Comparison of ENCODE assay signal across 8 mouse cellular contexts in genomic region chr4:46601258-46601843, GRCm38 (mm10). TPM values are rescaled to one million over a fixed set of nuclear protein-coding genes. Genes with fewer than 3 reads are reported as not detected.
A peak's percentile ranks its signal among the peaks of the same experiment; 100 is the strongest.
DNase-seq lines count a peak whose midpoint lies in the region; ATAC-seq and TF ChIP-seq lines count a peak whose summit lies in the region.

No protein-coding gene starts in this region.

- DNase-seq in spleen, adult 2 months (ENCODE audit: low read depth in 1 of 2, low spot score in 2 of 2): peak in 1 of 2 experiments; percentile 25
- DNase-seq in spleen, adult 12 weeks (ENCODE audit: low spot score): no peak
- DNase-seq in stomach, postnatal 0 days (ENCODE audit: low spot score): peak; percentile 68

- H3K9ac ChIP-seq in embryonic facial prominence, embryonic 15.5 days: peak overlapping the region; percentile 2; the same call in 1 of the 2 replicates
- H3K9ac ChIP-seq in intestine, postnatal 0 days (ENCODE audit: low read depth, low read length): peak overlapping the region; percentile 60
- peak overlapping the region; percentile 69 for H3K9ac ChIP-seq in stomach, postnatal 0 days (ENCODE audit: low read length)

- no peak for ATAC-seq in erythroblast, adult 5-6 weeks (replicated peaks; ENCODE audit: low FRiP score, poor library complexity, severe bottlenecking)
- no peak for ATAC-seq in embryonic facial prominence, embryonic 15.5 days (ENCODE audit: insufficient number of reproducible peaks, low FRiP score, low TSS enrichment, low read depth)
- ATAC-seq in intestine, postnatal 0 days: peak; percentile 20
- peak; percentile 34 for ATAC-seq in stomach, postnatal 0 days (ENCODE audit: low FRiP score, low TSS enrichment)

- TF ChIP-seq EP300 in stomach, postnatal 0 days (optimal IDR thresholded peaks at IDR 0.05): no peak

- H3K4me3 ChIP-seq in erythroblast, embryonic 14.5 days (replicated peaks): peak overlapping the region; percentile 39
- H3K4me3 ChIP-seq in spleen, adult 2 months (ENCODE audit: extremely low read depth, insufficient read depth, insufficient read length): peak overlapping the region; percentile 98
- peak overlapping the region; percentile 59 for H3K4me3 ChIP-seq in embryonic facial prominence, embryonic 15.5 days (replicated peaks)
- peak overlapping the region; percentile 66 for H3K4me3 ChIP-seq in intestine, postnatal 0 days (ENCODE audit: low read depth, low read length)
- H3K4me3 ChIP-seq in megakaryocyte, embryonic 14.5 days (replicated peaks): peak overlapping the region; percentile 94
- peak overlapping the region; percentile 56 for H3K4me3 ChIP-seq in stomach, postnatal 0 days (ENCODE audit: low read depth, low read length)

- peaks cover 57% of the 10 kb centered on the region for H3K27me3 ChIP-seq in erythroblast, embryonic 14.5 days (ENCODE audit: control insufficient read depth)
- H3K27me3 ChIP-seq in spleen, adult 2 months (ENCODE audit: control insufficient read depth, insufficient read depth, low read length): peaks cover 2% of the 10 kb centered on the region; the same call in 1 of the 2 replicates
- H3K27me3 ChIP-seq in embryonic facial prominence, embryonic 15.5 days: peaks cover 22% of the 10 kb centered on the region
- H3K27me3 ChIP-seq in intestine, postnatal 0 days (replicated peaks; ENCODE audit: control insufficient read depth, insufficient read depth, low read length): no peaks in the 10 kb centered on the region
- peaks cover 19% of the 10 kb centered on the region for H3K27me3 ChIP-seq in megakaryocyte, embryonic 14.5 days (replicated peaks)
- H3K27me3 ChIP-seq in stomach, postnatal 0 days (ENCODE audit: control insufficient read depth, insufficient read depth, low read length): no peaks in the 10 kb centered on the region; the same call in 1 of the 2 replicates

- no peak for TF ChIP-seq POLR2A in spleen, adult 2 months (IDR thresholded peaks at IDR 0.05; ENCODE audit: low read depth, low read length)

- peaks cover 3% of the 10 kb centered on the region; the same call in 1 of the 2 replicates for H3K9me3 ChIP-seq in erythroblast, embryonic 14.5 days (ENCODE audit: control insufficient read depth, low read length)
- H3K9me3 ChIP-seq in embryonic facial prominence, embryonic 15.5 days (replicated peaks): no peaks in the 10 kb centered on the region
- H3K9me3 ChIP-seq in intestine, postnatal 0 days (ENCODE audit: control insufficient read depth): no peaks in the 10 kb centered on the region
- H3K9me3 ChIP-seq in megakaryocyte, embryonic 14.5 days: no peaks in the 10 kb centered on the region
- H3K9me3 ChIP-seq in stomach, postnatal 0 days (ENCODE audit: control insufficient read depth, low read length): no peaks in the 10 kb centered on the region

- TF ChIP-seq CTCF in spleen, adult 2 months (IDR thresholded peaks at IDR 0.05; ENCODE audit: extremely low read depth, insufficient read depth, insufficient read length, insufficient replicate concordance): no peak
- TF ChIP-seq CTCF in intestine, postnatal 0 days (IDR thresholded peaks at IDR 0.05; ENCODE audit: low read depth): no peak
- TF ChIP-seq CTCF in stomach, postnatal 0 days (IDR thresholded peaks at IDR 0.05; ENCODE audit: low read depth): no peak

- WGBS in spleen, adult 2 months: under 1% methylated on average over 52 of the region's 52 CpGs
- WGBS in embryonic facial prominence, embryonic 15.5 days: under 1% methylated on average over 47 of the region's 52 CpGs
- under 1% methylated on average over 50 of the region's 52 CpGs for WGBS in intestine, postnatal 0 days
- 1% methylated on average over 41 of the region's 52 CpGs for WGBS in stomach, postnatal 0 days

- peaks cover 12% of the 10 kb centered on the region for H3K4me1 ChIP-seq in erythroblast, embryonic 14.5 days (ENCODE audit: control insufficient read depth)
- peaks cover 20% of the 10 kb centered on the region; the same call in 1 of the 2 replicates for H3K4me1 ChIP-seq in spleen, adult 2 months (ENCODE audit: control insufficient read depth, insufficient read depth, insufficient read length)
- H3K4me1 ChIP-seq in embryonic facial prominence, embryonic 15.5 days: peaks cover 17% of the 10 kb centered on the region; the same call in 1 of the 2 replicates
- H3K4me1 ChIP-seq in intestine, postnatal 0 days (replicated peaks; ENCODE audit: control insufficient read depth, insufficient read depth, low read length): 0 out of 2 replicates have a peak, but pooled peaks cover 3% of the 10 kb centered on the region
- peaks cover 64% of the 10 kb centered on the region for H3K4me1 ChIP-seq in megakaryocyte, embryonic 14.5 days
- no peaks in the 10 kb centered on the region for H3K4me1 ChIP-seq in stomach, postnatal 0 days (replicated peaks; ENCODE audit: control insufficient read depth, insufficient read depth)

- H3K36me3 ChIP-seq in erythroblast, embryonic 14.5 days (ENCODE audit: control insufficient read depth): no peaks in the 10 kb centered on the region
- H3K36me3 ChIP-seq in spleen, adult 2 months (ENCODE audit: control insufficient read depth, insufficient read depth, low read length): no peaks in the 10 kb centered on the region
- H3K36me3 ChIP-seq in embryonic facial prominence, embryonic 15.5 days: no peaks in the 10 kb centered on the region
- H3K36me3 ChIP-seq in intestine, postnatal 0 days (ENCODE audit: control insufficient read depth, insufficient read depth): peaks cover 9% of the 10 kb centered on the region; the same call in 1 of the 2 replicates
- peaks cover 25% of the 10 kb centered on the region for H3K36me3 ChIP-seq in megakaryocyte, embryonic 14.5 days (replicated peaks; ENCODE audit: low read length)
- H3K36me3 ChIP-seq in stomach, postnatal 0 days (ENCODE audit: control insufficient read depth, insufficient read depth, low read length): no peaks in the 10 kb centered on the region

- peak overlapping the region; percentile 70 for H3K27ac ChIP-seq in spleen, adult 2 months (ENCODE audit: insufficient read depth, low read length)
- H3K27ac ChIP-seq in embryonic facial prominence, embryonic 15.5 days (replicated peaks): no peak overlapping the region
- peak overlapping the region; percentile 93 for H3K27ac ChIP-seq in intestine, postnatal 0 days (ENCODE audit: low read depth, low read length)
- peak overlapping the region; percentile 77 for H3K27ac ChIP-seq in stomach, postnatal 0 days (replicated peaks)

- peak overlapping the region; percentile 86 for H3K4me2 ChIP-seq in embryonic facial prominence, embryonic 15.5 days (replicated peaks)
- H3K4me2 ChIP-seq in intestine, postnatal 0 days (replicated peaks; ENCODE audit: low read depth): peak overlapping the region; percentile 89
- peak overlapping the region; percentile 88 for H3K4me2 ChIP-seq in stomach, postnatal 0 days (replicated peaks; ENCODE audit: low read depth)

RNA-seq across cellular contexts. Expression of gene Coro2a, which starts 0.7 kb away (rescaled TPM):
- 0.12 and 0.21 TPM in 2 replicates for polyA plus RNA-seq in erythroblast, embryonic 14.5 days (2012)
- total RNA-seq in erythroblast, adult 5-6 weeks (2015; ENCODE audit: low replicate concordance): 6.7 and 18.6 TPM in 2 replicates
- total RNA-seq in erythroblast, adult 5-6 weeks (2017; ENCODE audit: low replicate concordance): 4.3 and 5.6 TPM in 2 replicates
- polyA plus RNA-seq in spleen, adult 2 months (2012; rRNA removed): 36.0 and 51.3 TPM in 2 replicates
- polyA plus RNA-seq in embryonic facial prominence, embryonic 15.5 days (2015; fragmentation: Nextera tagmentation; extraction: Ambion mirVana): 4.9 and 6.8 TPM in 2 replicates
- 53.0 and 59.7 TPM in 2 replicates for polyA plus RNA-seq in intestine, postnatal 0 days (2015; fragmentation: Nextera tagmentation; extraction: Ambion mirVana)
- 29.8 and 31.3 TPM in 2 replicates for polyA plus RNA-seq in megakaryocyte, embryonic 14.5 days (2012; ENCODE audit: insufficient read depth, low replicate concordance)
- polyA plus RNA-seq in stomach, postnatal 0 days (2015; fragmentation: Nextera tagmentation; extraction: Ambion mirVana): 16.7 and 17.2 TPM in 2 replicates

RNA-seq across cellular contexts. Expression of gene Tbc1d2, which starts 48.7 kb away (rescaled TPM):
- polyA plus RNA-seq in erythroblast, embryonic 14.5 days (2012): 0.03 TPM in 1 of 2 replicates, not detected in the other
- total RNA-seq in erythroblast, adult 5-6 weeks (2015; ENCODE audit: low replicate concordance): 0.84 and 1.5 TPM in 2 replicates
- total RNA-seq in erythroblast, adult 5-6 weeks (2017; ENCODE audit: low replicate concordance): 3.2 and 3.9 TPM in 2 replicates
- 1.0 and 1.6 TPM in 2 replicates for polyA plus RNA-seq in spleen, adult 2 months (2012; rRNA removed)
- polyA plus RNA-seq in embryonic facial prominence, embryonic 15.5 days (2015; fragmentation: Nextera tagmentation; extraction: Ambion mirVana): 2.2 and 2.9 TPM in 2 replicates
- 5.1 and 5.2 TPM in 2 replicates for polyA plus RNA-seq in intestine, postnatal 0 days (2015; fragmentation: Nextera tagmentation; extraction: Ambion mirVana)
- polyA plus RNA-seq in megakaryocyte, embryonic 14.5 days (2012; ENCODE audit: insufficient read depth, low replicate concordance): 4.5 and 7.8 TPM in 2 replicates
- polyA plus RNA-seq in stomach, postnatal 0 days (2015; fragmentation: Nextera tagmentation; extraction: Ambion mirVana): 2.7 and 3.4 TPM in 2 replicates

Comparison
In these comparisons a context has a peak if more than half of its experiments do, and no peak if none do; other contexts are left out.
1. H3K4me3 ChIP-seq: peak in every context shown above with its lines; median percentile 98 in spleen, adult 2 months; 94 in megakaryocyte, embryonic 14.5 days; 66 in intestine, postnatal 0 days; 59 in embryonic facial prominence, embryonic 15.5 days; 56 in stomach, postnatal 0 days; 39 in erythroblast, embryonic 14.5 days.
2. ATAC-seq: peak in intestine, postnatal 0 days (single experiment) and stomach, postnatal 0 days (single experiment); none in erythroblast, adult 5-6 weeks (single experiment) and embryonic facial prominence, embryonic 15.5 days (single experiment).
3. H3K9ac ChIP-seq: peak in every context shown above with its lines; median percentile 69 in stomach, postnatal 0 days; 60 in intestine, postnatal 0 days; 2 in embryonic facial prominence, embryonic 15.5 days.
4. Peak in every context shown above with its lines, with median percentiles within 50 percentile points of each other: H3K4me2 ChIP-seq.